Mouse (Mus musculus) thymus, adult 2 months (tissue): ENCODE measurements around the gene Fyttd1.

Experiments
- CTCF ChIP-seq: fragments of 200-500 bp; IDR thresholded peaks from 2 replicates; pipeline ENCODE4 v1.5.1; 2012; ENCODE audit warnings: mild to moderate bottlenecking, control low read depth, low read length, moderate library complexity, borderline replicate concordance; ENCODE audit not compliant: control insufficient read depth, poor library complexity, insufficient read depth; ENCODE audit errors: extremely low read depth
- POLR2A ChIP-seq: fragments of 200-500 bp; IDR thresholded peaks from 2 replicates; pipeline ENCODE4 v1.6.1; 2012; ENCODE audit warnings: mild to moderate bottlenecking, low read length, control low read depth, moderate library complexity; ENCODE audit not compliant: control insufficient read depth, poor library complexity, insufficient read depth; ENCODE audit errors: extremely low read depth

DNA sequence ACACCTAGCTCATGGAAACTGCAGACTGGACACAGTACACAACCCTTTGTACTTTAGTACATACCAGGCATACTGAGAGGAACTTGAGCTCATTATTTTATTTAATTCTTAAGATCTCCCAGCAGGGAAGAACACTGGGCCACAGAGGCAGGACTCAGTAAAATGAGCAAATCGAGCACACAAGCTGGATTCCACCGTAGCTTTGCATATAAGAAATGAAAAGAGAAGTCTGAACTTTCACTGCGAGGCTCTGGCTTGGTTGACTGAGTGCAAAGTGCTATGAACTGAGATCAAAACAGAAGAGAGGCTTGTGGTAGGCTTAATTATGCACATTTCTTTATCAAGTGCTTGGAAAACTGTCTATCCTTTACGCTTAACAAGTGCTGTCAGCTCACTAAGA is 11.9 kb upstream of the Fyttd1 start:
- TF ChIP-seq CTCF = no peak
- no peak for TF ChIP-seq POLR2A
